ENCODE assay signal across 8 mouse cellular contexts in the genomic region with DNA sequence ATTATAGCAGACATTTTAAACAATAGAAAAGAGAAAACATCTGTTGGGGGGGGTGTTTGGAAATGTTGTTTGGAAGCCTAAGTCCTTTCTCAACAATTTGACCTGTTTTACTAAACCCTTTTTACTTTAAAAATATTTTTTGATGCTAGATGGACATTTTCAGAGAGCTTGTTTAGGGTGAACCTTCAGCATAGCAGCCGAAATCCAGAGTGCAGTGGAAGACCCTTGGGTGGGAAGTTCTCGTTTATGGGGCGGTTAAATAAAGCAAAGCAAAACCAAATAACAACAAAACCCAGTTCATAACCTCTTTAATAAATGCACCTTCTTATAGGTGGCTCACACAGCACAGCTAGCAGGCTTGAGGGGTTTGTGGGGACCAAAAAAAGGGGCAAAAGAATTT.
DNase-seq lines count a peak whose midpoint lies in the region; ATAC-seq lines count a peak whose summit lies in the region.

No protein-coding gene starts in this region.

- no peaks in the 10 kb centered on the region for H3K9me3 ChIP-seq in embryonic facial prominence, embryonic 11.5 days (replicated peaks; ENCODE audit: control insufficient read depth, low read length)
- no peaks in the 10 kb centered on the region for H3K9me3 ChIP-seq in embryonic facial prominence, embryonic 10.5 days
- H3K9me3 ChIP-seq in lung, embryonic 15.5 days = no peaks in the 10 kb centered on the region
- H3K9me3 ChIP-seq in limb, embryonic 13.5 days = no peaks in the 10 kb centered on the region
- H3K9me3 ChIP-seq in stomach, embryonic 15.5 days = no peaks in the 10 kb centered on the region

- DNase-seq in embryonic facial prominence, embryonic 11.5 days (ENCODE audit: low spot score) = no peak
- DNase-seq in embryonic facial prominence, embryonic 10.5 days (ENCODE audit: low spot score) = no peak
- DNase-seq in lung, postnatal 36 days = no peak
- no peak for DNase-seq in retina, embryonic 14.5 days (ENCODE audit: low spot score)
- no peak for DNase-seq in embryo, embryonic 10.5 days (ENCODE audit: low spot score)

- no peak overlapping the region for H3K27ac ChIP-seq in embryonic facial prominence, embryonic 11.5 days (replicated peaks; ENCODE audit: low read depth, low read length)
- H3K27ac ChIP-seq in embryonic facial prominence, embryonic 10.5 days (replicated peaks) = no peak overlapping the region
- 0 out of 2 replicates have a peak overlapping the region, but pooled peaks have one; percentile 7 for H3K27ac ChIP-seq in lung, embryonic 15.5 days
- 0 out of 2 replicates have a peak overlapping the region, but pooled peaks have one; percentile 93 for H3K27ac ChIP-seq in limb, embryonic 13.5 days
- no peak overlapping the region for H3K27ac ChIP-seq in stomach, embryonic 15.5 days

- 80% methylated on average over 3 of the region's 3 CpGs for WGBS in embryonic facial prominence, embryonic 11.5 days
- WGBS in embryonic facial prominence, embryonic 10.5 days = 82% methylated on average over 3 of the region's 3 CpGs
- WGBS in lung, embryonic 15.5 days = 26% methylated on average over 3 of the region's 3 CpGs
- WGBS in limb, embryonic 13.5 days = 65% methylated on average over 3 of the region's 3 CpGs
- 66% methylated on average over 3 of the region's 3 CpGs for WGBS in stomach, embryonic 15.5 days

- no peak overlapping the region for H3K4me2 ChIP-seq in embryonic facial prominence, embryonic 11.5 days (ENCODE audit: low read depth, low read length)
- H3K4me2 ChIP-seq in lung, embryonic 15.5 days = peak overlapping the region; percentile 87
- peak overlapping the region; percentile 86 for H3K4me2 ChIP-seq in limb, embryonic 13.5 days (replicated peaks)
- peak overlapping the region; percentile 87 for H3K4me2 ChIP-seq in stomach, embryonic 15.5 days

- H3K27me3 ChIP-seq in embryonic facial prominence, embryonic 11.5 days (ENCODE audit: control insufficient read depth, insufficient read depth, low read length) = peaks cover 83% of the 10 kb centered on the region
- peaks cover 99% of the 10 kb centered on the region for H3K27me3 ChIP-seq in embryonic facial prominence, embryonic 10.5 days (replicated peaks; ENCODE audit: low read depth, poor library complexity, severe bottlenecking)
- H3K27me3 ChIP-seq in lung, embryonic 15.5 days = no peaks in the 10 kb centered on the region
- peaks cover 31% of the 10 kb centered on the region for H3K27me3 ChIP-seq in limb, embryonic 13.5 days
- H3K27me3 ChIP-seq in stomach, embryonic 15.5 days (replicated peaks) = no peaks in the 10 kb centered on the region

- peaks cover 11% of the 10 kb centered on the region for H3K4me1 ChIP-seq in embryonic facial prominence, embryonic 11.5 days (ENCODE audit: control insufficient read depth, insufficient read depth, low read length)
- peaks cover 22% of the 10 kb centered on the region for H3K4me1 ChIP-seq in embryonic facial prominence, embryonic 10.5 days
- peaks cover 52% of the 10 kb centered on the region for H3K4me1 ChIP-seq in lung, embryonic 15.5 days
- peaks cover 51% of the 10 kb centered on the region for H3K4me1 ChIP-seq in limb, embryonic 13.5 days
- peaks cover 27% of the 10 kb centered on the region for H3K4me1 ChIP-seq in stomach, embryonic 15.5 days

- peak overlapping the region; percentile 57 for H3K4me3 ChIP-seq in embryonic facial prominence, embryonic 11.5 days (ENCODE audit: low read depth, low read length)
- no peak overlapping the region for H3K4me3 ChIP-seq in embryonic facial prominence, embryonic 10.5 days
- H3K4me3 ChIP-seq in lung, embryonic 15.5 days = peak overlapping the region; percentile 81
- H3K4me3 ChIP-seq in limb, embryonic 13.5 days = peak overlapping the region; percentile 97
- peak overlapping the region; percentile 87 for H3K4me3 ChIP-seq in stomach, embryonic 15.5 days (replicated peaks)

- no peaks in the 10 kb centered on the region for H3K36me3 ChIP-seq in embryonic facial prominence, embryonic 11.5 days (replicated peaks; ENCODE audit: control insufficient read depth, insufficient read depth, low read depth, low read length)
- no peaks in the 10 kb centered on the region for H3K36me3 ChIP-seq in embryonic facial prominence, embryonic 10.5 days (replicated peaks)
- peaks cover 9% of the 10 kb centered on the region; the same call in 1 of the 2 replicates for H3K36me3 ChIP-seq in lung, embryonic 15.5 days
- H3K36me3 ChIP-seq in limb, embryonic 13.5 days = peaks cover 25% of the 10 kb centered on the region
- 0 out of 2 replicates have a peak, but pooled peaks cover 6% of the 10 kb centered on the region for H3K36me3 ChIP-seq in stomach, embryonic 15.5 days

- ATAC-seq in embryonic facial prominence, embryonic 11.5 days (replicated peaks; ENCODE audit: insufficient number of reproducible peaks, low FRiP score, low TSS enrichment, low read depth) = no peak
- no peak for ATAC-seq in lung, embryonic 15.5 days (ENCODE audit: borderline replicate concordance, extremely low read depth, low FRiP score, low TSS enrichment)
- ATAC-seq in limb, embryonic 13.5 days (ENCODE audit: low FRiP score, low read depth) = no peak
- no peak for ATAC-seq in stomach, embryonic 15.5 days (ENCODE audit: insufficient read depth, low FRiP score, low read depth)

- H3K9ac ChIP-seq in embryonic facial prominence, embryonic 11.5 days (replicated peaks; ENCODE audit: low read length) = no peak overlapping the region
- peak overlapping the region; percentile 99 for H3K9ac ChIP-seq in lung, embryonic 15.5 days
- peak overlapping the region; percentile 100 for H3K9ac ChIP-seq in limb, embryonic 13.5 days
- peak overlapping the region; percentile 94; the same call in 1 of the 2 replicates for H3K9ac ChIP-seq in stomach, embryonic 15.5 days

Comparison
In these comparisons a context has a peak if more than half of its experiments do, and no peak if none do; other contexts are left out.
1. H3K27ac ChIP-seq: peak in lung, embryonic 15.5 days (single experiment) and limb, embryonic 13.5 days (single experiment); none in embryonic facial prominence, embryonic 11.5 days (single experiment), embryonic facial prominence, embryonic 10.5 days (single experiment) and stomach, embryonic 15.5 days (single experiment).